Mouse (Mus musculus) telencephalon, adult 2 months (tissue): Measurements from ENCODE around the gene Vmn2r103.

Experiments
- DNase-seq: peaks from one replicate; pipeline ENCODE4 v3.0.0-alpha.2; 2011; ENCODE audit warnings: low read depth, low spot score

Gene Vmn2r103

DNA sequence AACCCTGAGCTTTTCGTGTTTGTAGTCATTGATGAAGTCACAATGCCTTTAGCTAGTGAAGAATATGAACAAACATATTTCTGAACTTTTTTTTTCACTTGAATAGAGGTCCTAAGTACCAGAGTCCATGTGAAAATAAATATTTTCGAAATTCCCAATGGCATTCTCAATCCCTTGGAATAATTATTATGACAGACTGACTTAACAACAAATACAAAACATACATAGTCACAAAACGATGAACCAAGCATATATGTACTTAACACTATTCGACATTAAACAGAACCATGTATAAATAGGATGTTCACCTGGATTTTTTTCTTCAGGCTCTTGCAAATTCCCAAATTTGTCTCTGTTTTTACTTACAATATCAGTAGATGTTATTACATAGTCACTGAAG lies at the start of gene Vmn2r103:
Gene Vmn2r103 (plus strand): TSS at position 301 of the 400 bp plus-strand sequence.
- DNase-seq: no peak

DNA sequence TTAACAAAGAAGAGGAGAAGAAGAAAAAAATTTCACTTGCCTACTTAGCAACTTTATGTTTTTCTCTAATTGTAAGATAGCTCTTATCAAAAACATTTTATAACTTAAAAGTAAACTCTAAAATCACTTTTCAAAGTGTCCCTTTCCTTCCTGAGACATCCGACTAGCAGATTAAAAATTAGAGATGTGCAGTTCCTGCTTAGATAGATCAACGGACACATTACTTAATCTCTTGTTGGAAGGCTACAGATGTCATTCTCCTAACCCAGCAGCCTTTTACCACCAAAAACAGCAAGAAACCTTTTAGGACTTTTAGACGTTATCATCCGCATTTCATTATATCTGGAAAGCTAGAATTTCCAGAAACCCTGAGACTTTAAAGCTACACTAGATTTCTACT lies 5.8 kb downstream of the Vmn2r103 start:
- DNase-seq: no peak

DNA sequence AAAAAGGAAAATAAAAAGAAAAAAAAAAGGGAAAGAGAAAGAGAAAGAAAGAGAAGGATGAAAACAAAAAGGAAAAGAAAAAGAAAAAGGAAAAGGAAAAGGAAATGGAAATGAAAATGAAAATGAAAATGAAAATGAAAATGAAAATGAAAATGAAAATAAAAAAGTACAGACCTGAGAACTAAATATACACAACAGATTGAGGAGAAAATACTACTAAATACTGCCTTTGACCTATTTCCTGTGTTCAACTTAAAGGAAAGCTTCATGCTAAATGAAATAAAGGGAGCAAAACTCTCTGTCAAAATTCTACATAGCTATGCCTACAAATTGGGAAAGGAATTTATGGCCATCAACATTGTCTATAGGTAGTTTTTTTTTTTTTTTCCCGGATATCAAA lies 16.1 kb downstream of the Vmn2r103 start:
- no peak for DNase-seq
